Mouse (Mus musculus) megakaryocyte, embryonic 14.5 days (primary cell): Measurements from ENCODE around the gene Icam5. TPM values are rescaled to one million over a fixed set of nuclear protein-coding genes. Genes with fewer than 3 reads are reported as not detected.
"Not testable (repeated sequence)": the region's sequence is repeated elsewhere in the genome, so short reads cannot be mapped to it uniquely, and the experiment has no call there.

Source experiments
- H3K27me3 ChIP-seq: replicated peaks from 2 replicates; pipeline ENCODE3; 2012; ENCODE audit warnings: inconsistent platforms
- H3K36me3 ChIP-seq: replicated peaks from 2 replicates; pipeline ENCODE3; 2012; ENCODE audit warnings: low read length, inconsistent platforms, mixed read lengths
- H3K4me1 ChIP-seq: 2 replicates; pipeline ENCODE4 v1.6.1; 2012; ENCODE audit warnings: inconsistent platforms
- H3K4me3 ChIP-seq: replicated peaks from 2 replicates; pipeline ENCODE3; 2012; ENCODE audit warnings: moderate library complexity, mild to moderate bottlenecking, inconsistent platforms
- H3K9me3 ChIP-seq: 2 replicates; pipeline ENCODE4 v1.6.1; 2012; ENCODE audit warnings: inconsistent platforms
- FLI1 ChIP-seq: IDR thresholded peaks from 2 replicates; pipeline ENCODE4 v1.6.1; 2012; ENCODE audit warnings: low read length, inconsistent platforms, mixed read lengths
- GATA1 ChIP-seq: IDR thresholded peaks from 3 replicates; pipeline ENCODE4 v1.6.1; 2012; ENCODE audit warnings: mixed read lengths, low read length, inconsistent platforms, borderline replicate concordance
- polyA plus RNA-seq: library from polyadenylated mRNA; stranded (reverse); fragments of >175 nt; gene quantifications from 2 replicates; pipeline ENCODE4 v1.2.3, GENCODE M21; 2012; ENCODE audit warnings: low replicate concordance; ENCODE audit not compliant: insufficient read depth

Gene Icam5
- 3.0 and 9.9 TPM in 2 replicates for polyA plus RNA-seq

DNA sequence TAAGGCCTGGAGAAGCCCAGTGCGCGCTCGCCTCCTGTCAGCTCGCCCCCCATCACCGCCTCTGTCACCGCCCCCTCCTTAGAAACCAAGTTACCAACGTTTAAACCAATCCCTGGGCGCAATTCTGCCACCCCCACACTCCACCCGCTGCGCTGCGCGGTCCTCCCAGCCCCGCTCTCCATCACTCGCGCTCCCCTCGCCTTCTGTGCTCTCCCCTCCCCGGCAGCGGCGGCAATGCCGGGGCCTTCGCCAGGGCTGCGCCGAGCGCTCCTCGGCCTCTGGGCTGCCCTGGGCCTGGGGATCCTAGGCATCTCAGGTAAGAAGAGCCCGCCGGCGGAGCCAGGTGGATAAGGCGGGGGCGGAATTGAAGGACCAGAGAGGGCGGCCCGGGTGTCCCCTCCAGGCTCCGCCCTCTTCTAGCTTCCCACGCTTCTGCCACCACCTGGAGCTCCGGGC lies at the start of gene Icam5:
Gene Icam5 (plus strand): TSS at position 178 of the 456 bp plus-strand sequence.
- peaks cover 62% of the 10 kb centered on the region for H3K27me3 ChIP-seq
- peaks cover 4% of the 10 kb centered on the region; the same call in 1 of the 2 replicates for H3K9me3 ChIP-seq
- no peak for TF ChIP-seq GATA1
- TF ChIP-seq FLI1: no peak
- H3K4me1 ChIP-seq: peaks cover 98% of the 10 kb centered on the region
- H3K36me3 ChIP-seq: peaks cover 11% of the 10 kb centered on the region
- H3K4me3 ChIP-seq: peak within 1 kb of the TSS; percentile 94

DNA sequence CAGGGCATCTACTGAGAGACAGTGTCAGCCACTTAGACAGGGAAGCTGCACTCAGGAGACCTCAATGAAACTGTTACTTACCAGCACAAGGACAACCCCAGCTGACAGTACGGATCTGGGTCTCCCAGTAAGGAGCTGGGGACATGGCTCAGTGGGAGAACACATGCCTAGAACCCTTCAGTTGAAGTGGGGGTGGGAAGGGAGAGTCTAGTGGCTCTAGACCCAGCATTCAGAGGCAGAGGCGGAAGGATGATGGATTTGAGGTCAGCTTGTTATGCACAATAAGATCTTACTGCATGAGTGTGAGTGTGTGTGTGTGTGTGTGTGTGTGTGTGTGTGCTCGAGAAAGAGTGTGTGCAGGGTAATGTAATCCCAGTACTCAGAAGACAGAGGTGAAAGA lies 49.7 kb upstream of the Icam5 start:
- no peaks in the 10 kb centered on the region for H3K36me3 ChIP-seq
- H3K4me3 ChIP-seq: no peak overlapping the region
- TF ChIP-seq GATA1 (no peak), FLI1 (no peak)
- H3K9me3 ChIP-seq: peaks cover 6% of the 10 kb centered on the region; the same call in 1 of the 2 replicates
- peaks cover 53% of the 10 kb centered on the region for H3K4me1 ChIP-seq
- H3K27me3 ChIP-seq: no peaks in the 10 kb centered on the region

DNA sequence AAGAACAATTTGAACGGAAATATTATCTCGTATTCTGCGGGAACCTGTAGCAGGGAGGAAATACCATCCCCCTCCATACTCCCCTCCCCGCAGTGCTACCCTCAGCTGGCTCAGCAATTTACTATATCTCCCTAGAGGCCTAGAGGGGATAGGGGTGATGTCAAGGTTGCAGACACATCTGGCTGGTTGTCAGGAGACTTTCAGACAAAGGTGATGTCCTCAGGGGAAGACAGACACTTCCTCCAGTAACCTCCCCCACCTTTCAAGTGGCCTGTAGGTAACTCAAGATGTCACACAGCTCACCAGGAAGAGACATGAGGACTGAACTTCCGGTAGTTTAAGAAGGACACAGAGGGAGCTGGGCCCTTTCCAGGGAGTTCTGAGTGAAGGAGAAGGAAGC lies 48.7 kb upstream of the Icam5 start:
- H3K36me3 ChIP-seq: no peaks in the 10 kb centered on the region
- peaks cover 43% of the 10 kb centered on the region for H3K4me1 ChIP-seq
- H3K27me3 ChIP-seq: peaks cover 3% of the 10 kb centered on the region
- TF ChIP-seq GATA1 (no peak), FLI1 (no peak)
- H3K4me3 ChIP-seq: no peak overlapping the region
- H3K9me3 ChIP-seq: peaks cover 6% of the 10 kb centered on the region; the same call in 1 of the 2 replicates

DNA sequence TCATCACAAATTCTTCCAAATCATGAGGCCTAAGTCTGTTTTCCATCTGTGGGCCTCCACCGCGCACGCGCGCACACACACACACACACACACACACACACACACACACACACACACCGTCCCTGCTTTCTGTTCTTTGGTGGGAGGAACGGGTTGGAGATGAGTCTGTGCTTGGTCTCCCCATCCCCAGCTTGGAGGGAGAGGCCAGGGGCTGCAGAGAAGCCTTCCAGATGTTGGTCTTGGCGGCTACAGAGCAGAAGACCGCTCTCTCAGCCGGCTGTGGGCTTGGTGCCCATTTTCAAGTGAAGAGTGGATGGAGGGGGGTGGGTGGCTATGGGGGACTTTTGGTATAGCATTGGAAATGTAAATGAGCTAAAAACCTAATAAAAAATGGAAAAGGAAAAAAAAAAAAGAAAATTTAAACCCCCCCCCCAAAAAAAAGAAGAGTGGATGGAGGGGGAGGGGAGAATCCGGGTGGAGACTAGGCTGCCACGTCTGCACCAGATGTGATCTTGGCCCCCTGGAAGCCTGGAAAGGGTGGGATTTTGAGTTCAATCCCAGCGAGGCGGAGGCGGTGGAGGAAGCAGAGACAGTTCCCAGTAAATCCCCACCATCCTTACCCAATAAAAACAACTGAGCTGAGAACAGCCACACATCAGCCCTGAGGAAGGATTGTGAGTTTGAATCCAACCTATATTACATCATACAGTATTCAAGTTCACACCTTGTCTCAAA lies 44.8 kb upstream of the Icam5 start:
- Histone ChIP-seq H3K4me3 (no peak overlapping the region), H3K4me1 (peaks cover 29% of the 10 kb centered on the region), H3K36me3 (no peaks in the 10 kb centered on the region), H3K27me3 (peaks cover 3% of the 10 kb centered on the region), H3K9me3 (peaks cover 6% of the 10 kb centered on the region; the same call in 1 of the 2 replicates)
- TF ChIP-seq GATA1: no peak
- TF ChIP-seq FLI1: no peak

DNA sequence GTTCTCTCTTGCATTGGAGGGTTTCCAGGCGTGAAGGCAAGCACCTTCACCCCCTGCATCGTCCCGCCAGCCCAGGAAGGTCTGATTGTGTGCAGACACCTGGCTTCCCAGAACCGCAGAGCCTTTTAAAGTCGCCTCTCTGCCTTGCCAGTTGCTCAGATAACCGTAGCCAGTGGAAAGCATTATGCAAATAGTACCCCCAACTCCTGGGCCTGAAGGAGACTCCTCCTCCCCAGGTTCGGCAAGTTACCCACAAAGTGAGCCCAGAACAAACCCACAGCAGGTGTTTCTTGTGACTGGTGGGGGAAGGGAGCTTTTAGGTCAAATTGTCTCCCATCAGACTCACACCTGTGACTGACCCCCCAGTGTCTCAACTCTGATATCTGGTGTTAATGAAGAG lies 43.9 kb upstream of the Icam5 start:
- H3K27me3 ChIP-seq: peaks cover 3% of the 10 kb centered on the region
- TF ChIP-seq GATA1 (no peak), FLI1 (no peak)
- H3K4me3 ChIP-seq: no peak overlapping the region
- H3K36me3 ChIP-seq: no peaks in the 10 kb centered on the region
- peaks cover 23% of the 10 kb centered on the region for H3K4me1 ChIP-seq
- peaks cover 6% of the 10 kb centered on the region; the same call in 1 of the 2 replicates for H3K9me3 ChIP-seq

DNA sequence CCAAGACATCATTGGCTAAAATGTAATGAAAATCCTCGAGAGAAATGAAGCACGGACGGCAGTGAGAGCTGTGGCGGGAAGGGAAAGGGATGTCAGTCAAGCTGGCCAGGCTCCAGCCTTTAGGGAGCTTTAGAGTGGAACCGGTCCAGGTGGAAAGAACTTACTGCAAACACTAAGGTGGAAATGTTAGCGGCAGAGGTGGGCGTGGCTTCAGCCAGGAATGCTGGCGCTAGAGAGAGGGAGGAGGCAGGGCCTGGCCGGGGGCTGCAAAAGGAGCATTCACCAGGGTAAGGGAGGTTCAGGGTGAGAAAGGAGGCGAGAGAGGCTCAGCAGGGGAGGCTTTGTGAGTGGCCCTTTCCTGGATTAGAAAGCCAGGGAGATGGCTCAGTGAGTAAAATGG lies 41.0 kb upstream of the Icam5 start:
- Histone ChIP-seq H3K4me3 (no peak overlapping the region), H3K36me3 (no peaks in the 10 kb centered on the region), H3K4me1 (peaks cover 13% of the 10 kb centered on the region), H3K9me3 (peaks cover 6% of the 10 kb centered on the region; the same call in 1 of the 2 replicates), H3K27me3 (peaks cover 3% of the 10 kb centered on the region)
- TF ChIP-seq GATA1: no peak
- no peak for TF ChIP-seq FLI1

DNA sequence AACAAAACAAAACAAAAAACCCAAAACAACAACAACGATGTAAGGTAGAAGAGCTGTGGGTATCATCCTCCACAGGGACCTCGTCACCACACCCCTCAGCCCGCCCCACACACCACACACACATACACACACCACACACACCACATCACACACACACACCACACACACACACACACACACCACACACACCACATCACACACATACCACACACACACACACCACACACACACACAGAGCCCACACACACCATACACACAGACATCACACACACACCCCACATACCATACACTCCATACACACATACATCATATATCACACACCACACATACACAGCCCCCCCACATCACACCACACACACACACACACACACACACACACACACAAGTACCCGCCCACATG lies 40.3 kb upstream of the Icam5 start:
- no peaks in the 10 kb centered on the region for H3K36me3 ChIP-seq

DNA sequence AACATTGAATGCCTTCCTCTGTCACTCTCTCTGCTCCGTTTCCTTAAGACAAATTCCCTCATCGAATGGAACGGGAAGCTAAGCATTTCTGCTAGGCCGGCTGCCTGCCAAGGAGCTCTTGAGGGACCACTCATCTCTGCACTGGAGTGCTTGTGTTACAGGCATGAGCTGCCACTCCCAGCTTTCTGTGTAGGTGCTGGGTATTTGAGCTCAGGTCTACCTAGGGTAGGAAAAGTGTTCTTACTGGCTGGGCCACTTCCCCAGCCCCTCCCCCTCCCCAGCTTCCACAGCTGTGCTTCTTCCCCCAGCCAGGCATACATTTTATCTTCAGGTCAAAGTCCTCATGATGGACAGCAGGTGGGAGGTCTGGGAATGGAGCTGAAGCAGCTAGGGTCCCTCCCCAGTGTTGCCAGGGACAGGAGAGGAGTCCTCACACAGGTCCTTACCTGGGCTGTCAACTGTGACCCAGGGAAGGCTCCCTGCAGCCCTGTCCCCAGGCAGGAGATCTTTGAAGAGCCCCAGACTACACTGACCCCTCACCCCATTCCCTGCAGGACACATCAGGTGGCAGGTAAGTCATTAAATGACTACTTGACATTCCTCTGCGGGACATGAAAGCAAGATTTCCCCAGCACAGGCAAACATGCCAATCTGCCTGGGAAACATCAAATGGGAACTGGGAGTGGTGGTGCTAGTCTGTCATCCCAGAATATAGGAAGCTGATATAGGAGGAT lies 38.5 kb upstream of the Icam5 start:
- H3K27me3 ChIP-seq: no peaks in the 10 kb centered on the region
- H3K36me3 ChIP-seq: no peaks in the 10 kb centered on the region
- H3K4me1 ChIP-seq: peaks cover 31% of the 10 kb centered on the region
- TF ChIP-seq FLI1 (no peak), GATA1 (no peak)
- no peaks in the 10 kb centered on the region for H3K9me3 ChIP-seq
- no peak overlapping the region for H3K4me3 ChIP-seq

More for the DNA sequence above, 40.3 kb upstream of the Icam5 start:
- Histone ChIP-seq H3K4me3 (no peak overlapping the region), H3K9me3 (no peaks in the 10 kb centered on the region), H3K4me1 (peaks cover 16% of the 10 kb centered on the region), H3K27me3 (peaks cover 3% of the 10 kb centered on the region)
- TF ChIP-seq GATA1 (no peak), FLI1 (no peak)

DNA sequence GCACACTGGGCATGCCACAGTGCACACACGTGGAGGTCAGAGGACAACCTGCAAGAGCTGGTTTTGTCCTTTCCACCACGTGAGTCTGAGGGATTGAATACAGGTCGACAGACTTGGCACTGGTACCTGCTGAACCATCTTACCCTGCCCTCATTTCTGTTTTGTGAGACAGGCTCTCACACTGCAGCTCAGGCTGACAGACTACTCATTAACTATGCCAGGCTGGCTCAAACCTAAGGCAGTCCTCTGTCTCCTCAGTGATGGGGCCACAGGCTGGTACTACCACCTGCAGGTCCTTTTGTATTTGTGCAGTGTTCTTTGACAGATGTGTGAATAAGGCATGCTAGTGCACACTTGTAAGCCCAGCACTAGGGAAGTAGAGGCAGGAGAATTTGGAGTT lies 36.8 kb upstream of the Icam5 start:
- TF ChIP-seq FLI1 (no peak), GATA1 (no peak)
- no peaks in the 10 kb centered on the region for H3K27me3 ChIP-seq
- no peaks in the 10 kb centered on the region for H3K36me3 ChIP-seq
- H3K4me3 ChIP-seq: no peak overlapping the region
- H3K4me1 ChIP-seq: peaks cover 24% of the 10 kb centered on the region
- H3K9me3 ChIP-seq: no peaks in the 10 kb centered on the region

DNA sequence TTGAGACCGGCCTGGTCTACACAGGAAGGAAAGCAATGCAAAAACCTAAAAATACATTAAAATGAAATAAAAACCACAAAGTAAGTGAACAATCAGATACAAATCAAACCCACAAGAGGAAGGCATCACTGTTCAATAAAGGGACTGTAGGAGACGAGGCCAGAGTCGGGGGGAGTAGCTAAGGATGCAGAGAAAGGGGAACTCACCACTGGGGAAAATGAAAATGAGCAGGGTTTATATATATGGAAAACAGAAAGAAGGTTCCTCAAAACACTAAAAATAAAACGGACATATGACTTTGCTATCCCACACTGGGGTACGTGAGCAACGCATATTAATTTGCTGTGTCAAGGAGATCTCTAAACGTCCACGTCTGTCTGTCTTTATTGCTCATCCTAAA lies 34.8 kb upstream of the Icam5 start:
- TF ChIP-seq GATA1 (no peak), FLI1 (no peak)
- Histone ChIP-seq H3K36me3 (no peaks in the 10 kb centered on the region), H3K4me1 (peaks cover 27% of the 10 kb centered on the region), H3K4me3 (no peak overlapping the region), H3K27me3 (no peaks in the 10 kb centered on the region), H3K9me3 (no peaks in the 10 kb centered on the region)

DNA sequence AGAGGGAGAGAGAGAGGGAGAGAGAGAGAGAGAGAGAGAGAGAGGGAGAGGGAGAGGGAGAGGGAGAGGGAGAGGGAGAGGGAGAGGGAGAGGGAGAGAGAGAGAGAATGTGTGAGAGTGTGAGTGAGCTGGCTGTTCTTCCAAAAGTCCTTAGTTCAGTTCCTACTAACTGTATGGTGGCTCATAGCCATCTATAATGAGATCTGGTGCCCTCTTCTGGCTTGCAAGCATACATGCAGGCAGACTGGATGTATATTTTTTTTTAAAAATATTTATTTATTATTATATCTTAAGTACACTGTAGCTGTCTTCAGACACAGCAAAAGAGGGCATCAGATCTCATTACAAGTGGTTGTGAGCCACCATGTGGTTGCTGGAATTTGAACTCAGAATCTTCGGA lies 33.5 kb upstream of the Icam5 start:
- H3K4me1 ChIP-seq: peaks cover 33% of the 10 kb centered on the region
- H3K9me3 ChIP-seq, H3K27me3 ChIP-seq, H3K36me3 ChIP-seq, H3K4me3 ChIP-seq: not testable (repeated sequence)
